Mouse (Mus musculus): ENCODE measurements around the gene Marcks. TPM values are rescaled to one million over a fixed set of nuclear protein-coding genes. Genes with fewer than 3 reads are reported as not detected.

Marcks gene
- total RNA-seq, 4 experiments from 2014 or later: 110 to 127 (median 121) TPM

Other genes starting within 250 kb of the Marcks start
- 10 to 100 TPM; 74.9 to 81.9 (median 79.1) TPM for gene Hdac2, start 164.4 kb downstream of the Marcks start, total RNA-seq (2022)

Data from left cerebral cortex, adult 8-10 months (tissue).